Mouse (Mus musculus): Measurements from ENCODE around the gene Perm1.

Perm1 gene

GRCm38 (mm10) chr4:156249567-156249966, 33.9 kb downstream of the Perm1 start:
- DNase-seq (ENCODE audit: low spot score in 2 of 2) = no peak

- no peak for DNase-seq (ENCODE audit: low spot score in 2 of 2)
These were observed 35.4 kb downstream of the Perm1 start for GRCm38 (mm10) chr4:156251081-156251480.

GRCm38 (mm10) chr4:156252140-156252539, 36.5 kb downstream of the Perm1 start:
- no peak for DNase-seq (ENCODE audit: low spot score in 2 of 2)

GRCm38 (mm10) chr4:156252619-156253018, 37.0 kb downstream of the Perm1 start:
- no peak for DNase-seq (ENCODE audit: low spot score in 2 of 2)

GRCm38 (mm10) chr4:156253043-156253442, 37.4 kb downstream of the Perm1 start:
- no peak for DNase-seq (ENCODE audit: low spot score in 2 of 2)

- no peak for DNase-seq (ENCODE audit: low spot score in 2 of 2)
These were observed 38.9 kb downstream of the Perm1 start for GRCm38 (mm10) chr4:156254361-156255077.

- no peak for DNase-seq (ENCODE audit: low spot score in 2 of 2)
These were observed 39.6 kb downstream of the Perm1 start, which contains the start of gene Samd11 for GRCm38 (mm10) chr4:156255078-156255839. TSS of gene Samd11 (minus strand) at chr4:156255657.
